In the genomic region with DNA sequence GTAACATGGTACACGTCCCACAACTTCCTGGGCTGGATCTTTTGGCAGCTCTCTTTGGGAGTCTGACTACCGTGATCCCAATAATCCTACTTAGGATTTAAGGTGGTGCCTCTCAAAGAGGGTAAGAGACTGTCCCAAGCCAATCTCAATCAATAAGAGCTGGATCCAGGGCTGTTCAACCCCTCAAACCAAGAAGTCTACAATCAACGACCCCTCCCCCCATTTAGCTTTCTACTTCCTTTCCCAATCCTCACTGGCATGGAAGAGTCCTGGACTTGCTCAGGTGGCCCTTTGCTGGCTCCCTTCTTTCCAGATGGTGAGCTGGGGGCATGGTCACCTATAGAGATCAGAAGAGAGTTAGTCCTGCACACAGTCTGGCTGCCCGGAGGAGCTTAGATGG, we compare ENCODE assay signal across 10 mouse cellular contexts. TPM values are rescaled to one million over a fixed set of nuclear protein-coding genes. Genes with fewer than 3 reads are reported as not detected.
A peak's percentile ranks its signal among the peaks of the same experiment; 100 is the strongest.
DNase-seq lines count a peak whose midpoint lies in the region; ATAC-seq and TF ChIP-seq lines count a peak whose summit lies in the region.
"Had no signal": no experiment of that assay in that cellular context is flagged by ENCODE, and none has a peak within 500 bp of the region (broad histone marks: within the 10 kb centered on the region; RNA-seq: fewer than 3 reads in every experiment).

No protein-coding gene starts in this region.

- DNase-seq in cerebellum, adult 11-12 months: peak; percentile 66
- DNase-seq in c-Kit-positive CD71-positive TER-119-positive erythroid progenitor cells, embryonic 14.5 days (ENCODE audit: low spot score): no peak
- DNase-seq in embryo, embryonic 10.5 days (ENCODE audit: low spot score): no peak
- DNase-seq: kidney, adult 11 months had no signal

- no peak for ATAC-seq in cerebellum, adult (ENCODE audit: insufficient number of reproducible peaks, low FRiP score, low TSS enrichment)
- ATAC-seq in hindbrain, embryonic 12.5 days (ENCODE audit: low FRiP score): no peak
- ATAC-seq in hindbrain, embryonic 16.5 days: no peak
- no peak for ATAC-seq in liver, embryonic 15.5 days (ENCODE audit: insufficient read depth)

- no peak overlapping the region for H3K4me3 ChIP-seq in hindbrain, embryonic 12.5 days
- no peak overlapping the region for H3K4me3 ChIP-seq in hindbrain, embryonic 16.5 days (ENCODE audit: low read length)
- no peak overlapping the region for H3K4me3 ChIP-seq in embryonic fibroblast, embryonic 13.5 days (ENCODE audit: insufficient read depth, low read length)
- H3K4me3 ChIP-seq in liver, embryonic 15.5 days (replicated peaks): peak overlapping the region; percentile 64

- TF ChIP-seq POLR2A in embryonic fibroblast, embryonic 13.5 days (IDR thresholded peaks at IDR 0.05; ENCODE audit: low read depth, low read length): peak; percentile 30; the same call in 1 of the 2 replicates

- H3K9me3 ChIP-seq in hindbrain, embryonic 12.5 days (replicated peaks): no peaks in the 10 kb centered on the region
- no peaks in the 10 kb centered on the region for H3K9me3 ChIP-seq in hindbrain, embryonic 16.5 days (ENCODE audit: control insufficient read depth, low read length)
- no peaks in the 10 kb centered on the region for H3K9me3 ChIP-seq in liver, embryonic 15.5 days (replicated peaks)

- no peak overlapping the region for H3K27ac ChIP-seq in hindbrain, embryonic 12.5 days
- no peak overlapping the region for H3K27ac ChIP-seq in hindbrain, embryonic 16.5 days (ENCODE audit: low read depth, low read length)
- H3K27ac ChIP-seq in embryonic fibroblast, embryonic 13.5 days (ENCODE audit: insufficient read depth, low read length): peak overlapping the region; percentile 95; the same call in 1 of the 2 replicates
- H3K27ac ChIP-seq in liver, embryonic 15.5 days (replicated peaks): no peak overlapping the region; the same call in 1 of the 2 replicates

- 81% methylated on average over 4 of the region's 4 CpGs for WGBS in hindbrain, embryonic 12.5 days
- WGBS in hindbrain, embryonic 16.5 days: 86% methylated on average over 4 of the region's 4 CpGs
- WGBS in liver, embryonic 15.5 days (ENCODE audit: insufficient replicate concordance): 73% methylated on average over 4 of the region's 4 CpGs

- no peak overlapping the region for H3K9ac ChIP-seq in hindbrain, embryonic 12.5 days
- H3K9ac ChIP-seq in hindbrain, embryonic 16.5 days (ENCODE audit: low read depth, low read length): no peak overlapping the region
- peak overlapping the region; percentile 76; the same call in 1 of the 2 replicates for H3K9ac ChIP-seq in liver, embryonic 15.5 days

- H3K4me1 ChIP-seq in hindbrain, embryonic 12.5 days: peaks cover 18% of the 10 kb centered on the region
- H3K4me1 ChIP-seq in hindbrain, embryonic 16.5 days (ENCODE audit: control insufficient read depth, insufficient read depth, low read depth, low read length): peaks cover 16% of the 10 kb centered on the region
- H3K4me1 ChIP-seq in embryonic fibroblast, embryonic 13.5 days (ENCODE audit: control insufficient read depth, insufficient read depth, low read length): peaks cover 4% of the 10 kb centered on the region; the same call in 1 of the 2 replicates
- peaks cover 52% of the 10 kb centered on the region for H3K4me1 ChIP-seq in liver, embryonic 15.5 days (replicated peaks)

- H3K27me3 ChIP-seq in hindbrain, embryonic 12.5 days: no peaks in the 10 kb centered on the region
- no peaks in the 10 kb centered on the region for H3K27me3 ChIP-seq in hindbrain, embryonic 16.5 days (replicated peaks; ENCODE audit: control insufficient read depth, insufficient read depth, low read length)
- H3K27me3 ChIP-seq in liver, embryonic 15.5 days: no peaks in the 10 kb centered on the region

- H3K36me3 ChIP-seq in hindbrain, embryonic 12.5 days: peaks cover 45% of the 10 kb centered on the region
- peaks cover 21% of the 10 kb centered on the region for H3K36me3 ChIP-seq in hindbrain, embryonic 16.5 days (ENCODE audit: control insufficient read depth, insufficient read depth, low read length)
- H3K36me3 ChIP-seq in liver, embryonic 15.5 days (replicated peaks): peaks cover 31% of the 10 kb centered on the region

- H3K4me2 ChIP-seq in hindbrain, embryonic 12.5 days (replicated peaks): peak overlapping the region; percentile 70; the same call in 1 of the 2 replicates
- no peak overlapping the region; the same call in 1 of the 2 replicates for H3K4me2 ChIP-seq in hindbrain, embryonic 16.5 days (ENCODE audit: low read length)
- H3K4me2 ChIP-seq in liver, embryonic 15.5 days: peak overlapping the region; percentile 97

- no peak for TF ChIP-seq CTCF in embryonic fibroblast, embryonic 13.5 days (IDR thresholded peaks at IDR 0.05; ENCODE audit: borderline replicate concordance, insufficient read depth, low read length)

RNA-seq across cellular contexts. Expression of a gene that starts 1.4 kb away (rescaled TPM):
- polyA plus RNA-seq in hindbrain, embryonic 12.5 days (2016; fragmentation: Nextera tagmentation; extraction: Ambion mirVana): 43.3 and 45.4 TPM in 2 replicates
- 50.9 and 54.5 TPM in 2 replicates for polyA plus RNA-seq in hindbrain, embryonic 16.5 days (2015; fragmentation: Nextera tagmentation; extraction: Ambion mirVana)
- 21.8 and 27.1 TPM in 2 replicates for polyA plus RNA-seq in embryonic fibroblast, embryonic 13.5 days (2011; ENCODE audit: insufficient read length, low read depth, missing spikeins)
- polyA plus RNA-seq in liver, embryonic 15.5 days (2015; fragmentation: Nextera tagmentation; extraction: Ambion mirVana): 14.0 and 16.4 TPM in 2 replicates

RNA-seq across cellular contexts. Expression of a gene that starts 3.5 kb away (rescaled TPM):
- 3,169 and 3,299 TPM in 2 replicates for polyA plus RNA-seq in hindbrain, embryonic 12.5 days (2016; fragmentation: Nextera tagmentation; extraction: Ambion mirVana)
- polyA plus RNA-seq in hindbrain, embryonic 16.5 days (2015; fragmentation: Nextera tagmentation; extraction: Ambion mirVana): 3,487 and 3,609 TPM in 2 replicates
- polyA plus RNA-seq in embryonic fibroblast, embryonic 13.5 days (2011; ENCODE audit: insufficient read length, low read depth, missing spikeins): 1,890 and 1,995 TPM in 2 replicates
- 992 and 1,073 TPM in 2 replicates for polyA plus RNA-seq in liver, embryonic 15.5 days (2015; fragmentation: Nextera tagmentation; extraction: Ambion mirVana)

RNA-seq across cellular contexts. Expression of a gene that starts 13.0 kb away (rescaled TPM):
- 75.3 and 81.0 TPM in 2 replicates for polyA plus RNA-seq in hindbrain, embryonic 12.5 days (2016; fragmentation: Nextera tagmentation; extraction: Ambion mirVana)
- polyA plus RNA-seq in hindbrain, embryonic 16.5 days (2015; fragmentation: Nextera tagmentation; extraction: Ambion mirVana): 44.2 and 53.1 TPM in 2 replicates
- 368 and 420 TPM in 2 replicates for polyA plus RNA-seq in embryonic fibroblast, embryonic 13.5 days (2011; ENCODE audit: insufficient read length, low read depth, missing spikeins)
- polyA plus RNA-seq in liver, embryonic 15.5 days (2015; fragmentation: Nextera tagmentation; extraction: Ambion mirVana): 16.0 and 17.5 TPM in 2 replicates

RNA-seq across cellular contexts. Expression of a gene that starts 16.8 kb away (rescaled TPM):
- polyA plus RNA-seq in hindbrain, embryonic 12.5 days (2016; fragmentation: Nextera tagmentation; extraction: Ambion mirVana): 0.23 and 0.56 TPM in 2 replicates
- 0.15 TPM in 1 of 2 replicates, not detected in the other for polyA plus RNA-seq in hindbrain, embryonic 16.5 days (2015; fragmentation: Nextera tagmentation; extraction: Ambion mirVana)
- polyA plus RNA-seq in embryonic fibroblast, embryonic 13.5 days (2011; ENCODE audit: insufficient read length, low read depth, missing spikeins): 0.97 and 1.4 TPM in 2 replicates
- 0.12 TPM in 1 of 2 replicates, not detected in the other for polyA plus RNA-seq in liver, embryonic 15.5 days (2015; fragmentation: Nextera tagmentation; extraction: Ambion mirVana)
- polyA plus RNA-seq: embryonic facial prominence, embryonic 11.5 days had no signal

RNA-seq across cellular contexts. Expression of a gene that starts 18.5 kb away (rescaled TPM):
- polyA plus RNA-seq in hindbrain, embryonic 12.5 days (2016; fragmentation: Nextera tagmentation; extraction: Ambion mirVana): 3.7 and 4.3 TPM in 2 replicates
- 4.5 TPM in 2 replicates for polyA plus RNA-seq in hindbrain, embryonic 16.5 days (2015; fragmentation: Nextera tagmentation; extraction: Ambion mirVana)
- 0.76 and 1.0 TPM in 2 replicates for polyA plus RNA-seq in embryonic fibroblast, embryonic 13.5 days (2011; ENCODE audit: insufficient read length, low read depth, missing spikeins)
- polyA plus RNA-seq in liver, embryonic 15.5 days (2015; fragmentation: Nextera tagmentation; extraction: Ambion mirVana): 0.53 and 0.54 TPM in 2 replicates
